In the genomic region with DNA sequence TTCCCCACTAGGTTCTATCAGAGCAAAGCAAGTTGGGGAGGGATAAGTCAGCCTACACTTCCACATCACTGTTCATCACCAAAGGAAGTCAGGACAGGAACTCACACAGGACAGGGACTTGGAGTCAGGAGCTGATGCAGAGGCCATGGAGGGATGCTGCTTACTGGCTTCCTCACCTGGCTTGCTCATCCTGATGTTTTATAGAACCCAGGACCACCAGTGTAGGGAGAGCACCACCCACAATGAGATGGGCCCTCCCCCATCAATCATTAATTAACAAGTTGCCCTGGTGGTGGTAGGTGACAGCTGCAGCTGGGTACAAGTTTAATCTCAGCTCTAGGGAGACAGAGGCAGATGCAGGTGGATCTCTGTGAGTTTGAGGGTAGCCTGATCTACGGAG, we compare ENCODE assay signal across 25 mouse cellular contexts. TPM values are rescaled to one million over a fixed set of nuclear protein-coding genes. Genes with fewer than 3 reads are reported as not detected.
"Had no signal": no experiment of that assay in that cellular context is flagged by ENCODE, and none has a peak within 500 bp of the region (broad histone marks: within the 10 kb centered on the region; RNA-seq: fewer than 3 reads in every experiment).

No protein-coding gene starts in this region.

- ATAC-seq: hindbrain, postnatal 0 days; intestine, embryonic 16.5 days; liver, embryonic 12.5 days had no signal

- H3K4me2 ChIP-seq: heart, embryonic 12.5 days; hindbrain, embryonic 13.5 days; hindbrain, embryonic 15.5 days; kidney, embryonic 15.5 days; limb, embryonic 13.5 days; limb, embryonic 15.5 days; liver, embryonic 12.5 days had no signal

- H3K9me3 ChIP-seq: heart, embryonic 10.5 days; heart, embryonic 12.5 days; hindbrain, embryonic 13.5 days; hindbrain, embryonic 15.5 days; limb, embryonic 15.5 days; liver, embryonic 12.5 days had no signal

- H3K9ac ChIP-seq: heart, embryonic 12.5 days; hindbrain, embryonic 13.5 days; hindbrain, embryonic 15.5 days; kidney, embryonic 15.5 days; limb, embryonic 13.5 days; limb, embryonic 15.5 days; liver, embryonic 12.5 days had no signal

- H3K4me1 ChIP-seq: heart, embryonic 10.5 days; heart, embryonic 12.5 days; hindbrain, embryonic 13.5 days; hindbrain, embryonic 15.5 days; limb, embryonic 13.5 days; limb, embryonic 15.5 days; liver, embryonic 12.5 days had no signal

- H3K4me3 ChIP-seq: heart, embryonic 10.5 days; heart, embryonic 12.5 days; hindbrain, embryonic 13.5 days; hindbrain, embryonic 15.5 days; kidney, embryonic 15.5 days; limb, embryonic 13.5 days; limb, embryonic 15.5 days; liver, embryonic 12.5 days had no signal

- H3K27ac ChIP-seq: heart, embryonic 10.5 days; hindbrain, embryonic 13.5 days; hindbrain, embryonic 15.5 days; hindbrain, postnatal 0 days; kidney, embryonic 15.5 days; kidney, postnatal 0 days; limb, embryonic 13.5 days; limb, embryonic 15.5 days; liver, embryonic 12.5 days had no signal

- H3K27me3 ChIP-seq: heart, embryonic 12.5 days; hindbrain, embryonic 15.5 days; kidney, embryonic 15.5 days; limb, embryonic 13.5 days; limb, embryonic 15.5 days had no signal

- DNase-seq: gastrocnemius, postnatal 14 days; gastrocnemius, postnatal 36 days; heart, adult 18-20 months; heart, postnatal 10 days; kidney, adult 11 months; kidney, adult 2 months; kidney, adult 9 months; kidney, postnatal 14 days; kidney, postnatal 36 days; layer of hippocampus, adult 9-11 months; layer of hippocampus, postnatal 36 days; left cerebral cortex, postnatal 4 days had no signal

- H3K36me3 ChIP-seq: heart, embryonic 10.5 days; heart, embryonic 12.5 days; hindbrain, embryonic 13.5 days; hindbrain, embryonic 15.5 days; kidney, embryonic 15.5 days; limb, embryonic 13.5 days; limb, embryonic 15.5 days; liver, embryonic 12.5 days had no signal

RNA-seq across cellular contexts. Expression of gene Rundc3a, which starts 24.0 kb away (rescaled TPM):
- total RNA-seq: gastrocnemius, adult 18-20 months; gastrocnemius, postnatal 36 days; heart, postnatal 25 days had no signal
